Mouse (Mus musculus) hindbrain, postnatal 0 days (tissue): ENCODE results near the gene Srsf7. TPM values are rescaled to one million over a fixed set of nuclear protein-coding genes. Genes with fewer than 3 reads are reported as not detected.

Experiments used
- ATAC-seq: fragments of 200-750 bp; cut with Nextera tagmentation; 2 replicates; pipeline ENCODE4 v1.8.0; 2017; ENCODE audit warnings: mild to moderate bottlenecking, moderate TSS enrichment, moderate library complexity
- DNase-seq: peaks from one replicate; pipeline ENCODE4 v3.0.0-alpha.2; 2015; ENCODE audit warnings: low spot score
- H3K27ac ChIP-seq: fragments of 300-500 bp; sonication (generic); 2 replicates; pipeline ENCODE4 v1.5.1; 2014; ENCODE audit warnings: mild to moderate bottlenecking
- H3K27me3 ChIP-seq: fragments of 300-500 bp; sonication (generic); 2 replicates; pipeline ENCODE4 v1.6.1; 2014; ENCODE audit warnings: low read length, mixed read lengths; ENCODE audit not compliant: insufficient read depth
- H3K36me3 ChIP-seq: fragments of 300-500 bp; sonication (generic); 2 replicates; pipeline ENCODE4 v1.6.1; 2014; ENCODE audit warnings: low read length, mixed read lengths; ENCODE audit not compliant: insufficient read depth
- H3K4me1 ChIP-seq: fragments of 300-500 bp; sonication (generic); 2 replicates; pipeline ENCODE4 v1.6.1; 2014; ENCODE audit warnings: antibody characterized with exemption, low read length, mixed read lengths; ENCODE audit not compliant: insufficient read depth
- H3K4me2 ChIP-seq: fragments of 300-500 bp; sonication (generic); 2 replicates; pipeline ENCODE4 v1.6.1; 2014; ENCODE audit warnings: low read depth, mild to moderate bottlenecking, low read length, moderate library complexity, mixed read lengths
- H3K4me3 ChIP-seq: fragments of 300-500 bp; sonication (generic); 2 replicates; pipeline ENCODE4 v1.5.1; 2014; ENCODE audit warnings: low read length
- H3K9ac ChIP-seq: fragments of 300-500 bp; sonication (generic); replicated peaks from 2 replicates; pipeline ENCODE4 v1.6.1; 2014; ENCODE audit warnings: mild to moderate bottlenecking, low read length, moderate library complexity, mixed read lengths
- H3K9me3 ChIP-seq: fragments of 300-500 bp; sonication (generic); 2 replicates; pipeline ENCODE4 v1.6.1; 2016; ENCODE audit warnings: low read length, mixed read lengths
- CTCF ChIP-seq: IDR thresholded peaks from 2 replicates; pipeline ENCODE4 v1.5.1; 2016; ENCODE audit warnings: antibody characterized with exemption, control low read depth, low read depth
- WGBS: fragments of 180-500 bp; shearing (Covaris S2); extraction: QIAGEN DNeasy Blood & Tissue Kit; methylation state at CpG from one replicate; pipeline ENCODE4 v1.1.7; 2014; 5-methylcytosine and 5-hydroxymethylcytosine counted together
- polyA plus RNA-seq: library from polyadenylated mRNA; unstranded; fragments of >200 nt; fragmentation: Nextera tagmentation; extraction: Ambion mirVana; gene quantifications from 2 replicates; pipeline ENCODE4 v1.2.1, GENCODE M21; 2015
- total RNA-seq: library from RNA; depleted of rRNA; stranded (reverse); fragments of >200 nt; gene quantifications from 2 replicates; pipeline ENCODE4 v1.2.3, GENCODE M21; 2014

The Srsf7 gene
- total and polyA plus RNA-seq, 2 experiments from 2014 or later: 111 to 227 TPM

GRCm38 (mm10) chr17:80175966-80176365 is 31.1 kb downstream of the Srsf7 start:
- Histone ChIP-seq H3K4me2 (no peak overlapping the region), H3K4me3 (no peak overlapping the region), H3K9me3 (no peaks in the 10 kb centered on the region), H3K36me3 (no peaks in the 10 kb centered on the region), H3K4me1 (no peaks in the 10 kb centered on the region), H3K9ac (no peak overlapping the region), H3K27me3 (no peaks in the 10 kb centered on the region), H3K27ac (no peak overlapping the region)
- WGBS: 90% methylated on average over 3 of the region's 3 CpGs
- TF ChIP-seq CTCF: no peak
- DNase-seq: no peak
- no peak for ATAC-seq

DNA sequence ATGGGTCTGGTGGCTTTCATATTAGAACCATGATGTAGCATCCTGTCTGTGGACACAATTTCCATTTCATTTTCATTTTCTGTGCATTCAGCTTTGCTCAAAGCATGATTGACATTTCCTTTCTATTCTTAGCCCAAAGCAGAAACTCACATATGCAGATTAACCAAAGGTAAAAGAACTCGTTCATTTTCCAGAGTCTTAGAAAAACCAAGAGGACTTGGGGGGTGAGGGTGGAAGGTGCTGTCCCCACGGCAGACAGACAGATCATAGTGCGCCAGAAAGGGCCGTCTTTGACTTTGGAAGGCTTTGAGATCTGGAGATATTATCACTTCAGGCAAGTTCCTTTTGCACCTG is 31.7 kb downstream of the Srsf7 start:
- no peaks in the 10 kb centered on the region for H3K27me3 ChIP-seq
- no peak overlapping the region for H3K4me3 ChIP-seq
- H3K36me3 ChIP-seq: no peaks in the 10 kb centered on the region
- DNase-seq (no peak), ATAC-seq (no peak)
- H3K4me2 ChIP-seq: no peak overlapping the region
- no peaks in the 10 kb centered on the region for H3K9me3 ChIP-seq
- H3K27ac ChIP-seq: no peak overlapping the region
- H3K4me1 ChIP-seq: no peaks in the 10 kb centered on the region
- TF ChIP-seq CTCF: no peak
- no peak overlapping the region for H3K9ac ChIP-seq
- WGBS: 73% methylated on average over 4 of the region's 4 CpGs

DNA sequence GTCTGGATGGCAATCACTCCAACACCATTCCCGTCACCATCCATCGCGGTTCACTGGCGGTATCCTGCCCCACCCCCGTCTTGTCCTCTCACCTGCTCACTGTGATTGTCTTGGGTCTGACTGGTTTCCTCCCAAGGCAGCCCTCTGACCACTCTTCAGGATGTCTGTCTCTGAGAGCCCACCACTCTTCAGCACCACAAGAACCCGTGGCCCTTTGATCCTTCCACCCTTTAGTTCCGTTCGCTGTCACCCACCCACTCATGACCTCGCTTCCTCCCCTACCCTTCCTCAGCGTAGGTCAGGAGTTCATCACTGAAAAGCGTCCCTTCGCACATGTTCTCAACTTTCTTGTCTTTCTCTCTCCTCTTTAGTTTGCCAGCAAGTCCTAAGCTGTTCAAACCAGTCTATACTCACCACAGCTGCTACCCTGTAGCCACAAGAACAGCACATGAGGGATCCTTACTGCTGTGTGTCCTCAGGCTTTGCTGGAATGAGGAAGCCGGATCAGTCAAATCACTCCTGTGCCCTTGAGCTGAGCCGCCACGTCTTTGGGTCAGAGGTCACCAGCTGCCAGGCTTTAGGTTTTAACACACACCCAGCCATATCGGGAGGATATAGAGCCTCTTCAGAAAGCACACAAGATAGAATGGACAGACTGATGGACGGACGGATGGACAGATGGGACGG is 32.3 kb downstream of the Srsf7 start:
- Histone ChIP-seq H3K27me3 (no peaks in the 10 kb centered on the region), H3K27ac (no peak overlapping the region), H3K4me2 (no peak overlapping the region), H3K9ac (no peak overlapping the region), H3K36me3 (no peaks in the 10 kb centered on the region), H3K9me3 (no peaks in the 10 kb centered on the region), H3K4me3 (no peak overlapping the region), H3K4me1 (no peaks in the 10 kb centered on the region)
- TF ChIP-seq CTCF: no peak
- DNase-seq: no peak
- 81% methylated on average over 19 of the region's 19 CpGs for WGBS
- ATAC-seq: no peak

GRCm38 (mm10) chr17:80174146-80174545 is 33.0 kb downstream of the Srsf7 start:
- Histone ChIP-seq H3K27me3 (no peaks in the 10 kb centered on the region), H3K4me3 (no peak overlapping the region), H3K4me2 (no peak overlapping the region), H3K9me3 (no peaks in the 10 kb centered on the region), H3K36me3 (no peaks in the 10 kb centered on the region), H3K9ac (no peak overlapping the region), H3K27ac (no peak overlapping the region), H3K4me1 (no peaks in the 10 kb centered on the region)
- WGBS: 87% methylated on average over 3 of the region's 3 CpGs
- ATAC-seq (no peak), DNase-seq (no peak)
- TF ChIP-seq CTCF: no peak

- no peaks in the 10 kb centered on the region for H3K36me3 ChIP-seq
- DNase-seq (no peak), ATAC-seq (no peak)
- 100% methylated on average over 2 of the region's 2 CpGs for WGBS
- H3K4me2 ChIP-seq: no peak overlapping the region
- no peak overlapping the region for H3K4me3 ChIP-seq
- no peak overlapping the region for H3K9ac ChIP-seq
- 0 out of 2 replicates have a peak, but pooled peaks cover 4% of the 10 kb centered on the region for H3K4me1 ChIP-seq
- no peaks in the 10 kb centered on the region for H3K27me3 ChIP-seq
- TF ChIP-seq CTCF: no peak
- H3K9me3 ChIP-seq: no peaks in the 10 kb centered on the region
- H3K27ac ChIP-seq: no peak overlapping the region
Measured at GRCm38 (mm10) chr17:80173708-80174107, 33.4 kb downstream of the Srsf7 start.

DNA sequence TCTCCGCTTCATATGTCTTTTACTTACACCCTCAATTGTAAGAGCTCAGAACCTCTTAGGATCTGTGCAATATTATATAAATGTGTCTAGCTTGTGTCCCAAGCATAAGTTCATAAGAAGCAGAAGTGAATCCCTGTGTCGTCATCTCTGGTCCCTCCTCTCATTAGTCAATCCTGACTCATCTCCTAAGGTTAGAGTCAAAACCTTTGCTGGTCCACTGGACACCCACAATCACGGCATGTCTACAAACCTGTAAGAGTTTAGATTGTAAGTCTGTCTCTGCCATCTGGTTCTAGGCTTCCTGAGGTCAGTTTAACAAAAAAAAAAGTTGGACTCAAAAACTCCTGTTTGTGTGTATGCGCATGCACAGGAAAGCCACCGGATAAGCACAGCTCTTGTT is 34.3 kb downstream of the Srsf7 start:
- H3K4me1 ChIP-seq: peaks cover 13% of the 10 kb centered on the region; the same call in 1 of the 2 replicates
- DNase-seq (no peak), ATAC-seq (no peak)
- no peak overlapping the region for H3K9ac ChIP-seq
- TF ChIP-seq CTCF: no peak
- H3K4me2 ChIP-seq: no peak overlapping the region
- H3K9me3 ChIP-seq: no peaks in the 10 kb centered on the region
- H3K4me3 ChIP-seq: no peak overlapping the region
- WGBS: 90% methylated on average over 5 of the region's 5 CpGs
- no peaks in the 10 kb centered on the region for H3K27me3 ChIP-seq
- no peaks in the 10 kb centered on the region for H3K36me3 ChIP-seq
- H3K27ac ChIP-seq: no peak overlapping the region

- H3K9me3 ChIP-seq: no peaks in the 10 kb centered on the region
- H3K4me1 ChIP-seq: peaks cover 17% of the 10 kb centered on the region
- H3K27ac ChIP-seq: no peak overlapping the region
- H3K9ac ChIP-seq: no peak overlapping the region
- 84% methylated on average over 4 of the region's 4 CpGs for WGBS
- H3K4me3 ChIP-seq: no peak overlapping the region
- no peak overlapping the region for H3K4me2 ChIP-seq
- ATAC-seq: no peak
- no peak for DNase-seq
- no peaks in the 10 kb centered on the region for H3K27me3 ChIP-seq
- H3K36me3 ChIP-seq: no peaks in the 10 kb centered on the region
- TF ChIP-seq CTCF: no peak
Measured at GRCm38 (mm10) chr17:80171948-80172347, 35.2 kb downstream of the Srsf7 start.
